Mouse (Mus musculus) kidney, adult 8-10 months (tissue): ENCODE measurements around the gene Dock6.
A peak's percentile ranks its signal among the peaks of the same experiment; 100 is the strongest.
"Not testable (repeated sequence)": the region's sequence is repeated elsewhere in the genome, so short reads cannot be mapped to it uniquely, and the experiment has no call there.

ENCODE experiments used
- DNase-seq, 2 experiments: peaks; one replicate each; pipeline ENCODE4 v3.0.0; 2022

Gene Dock6

DNA sequence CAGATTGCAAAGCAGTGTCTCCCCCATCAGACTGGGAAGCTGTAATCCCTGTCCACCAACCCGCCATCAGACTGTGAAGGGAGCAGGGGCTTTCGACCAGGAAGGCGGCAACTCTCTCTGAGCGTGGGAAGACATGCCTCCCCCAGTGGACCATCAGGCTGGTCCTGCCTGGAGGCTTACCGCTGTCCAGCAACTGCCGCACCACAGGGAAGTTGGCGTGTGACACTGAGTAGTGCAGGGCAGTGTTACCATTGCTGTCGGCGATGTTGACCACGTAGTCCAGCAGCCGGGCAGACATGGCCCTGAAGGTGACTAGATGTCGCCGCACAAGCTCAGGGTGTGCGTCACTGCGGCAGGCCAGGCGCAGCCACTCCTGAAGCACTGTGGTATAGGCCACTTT lies 78.1 kb downstream of the Dock6 start:
- DNase-seq, result no peak

DNA sequence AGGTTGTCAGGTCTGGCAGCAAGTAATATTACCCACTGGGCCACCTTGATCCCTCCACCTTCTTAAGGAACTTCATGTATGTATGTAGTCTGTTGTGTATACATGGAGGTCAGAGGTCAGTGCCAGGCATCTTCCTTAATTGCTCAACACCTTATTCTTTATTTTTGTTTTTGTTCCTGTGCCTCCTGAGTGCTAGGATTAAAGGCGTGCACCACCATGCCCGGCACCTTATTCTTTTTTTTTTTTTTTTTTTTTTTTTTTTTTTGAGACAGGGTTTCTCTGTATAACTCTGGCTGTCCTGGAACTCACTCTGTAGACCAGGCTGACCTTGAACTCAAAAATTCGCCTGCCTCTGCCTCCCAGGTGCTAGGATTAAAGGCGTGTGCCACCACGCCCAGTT lies 79.0 kb downstream of the Dock6 start:
- not testable (repeated sequence) for DNase-seq

DNA sequence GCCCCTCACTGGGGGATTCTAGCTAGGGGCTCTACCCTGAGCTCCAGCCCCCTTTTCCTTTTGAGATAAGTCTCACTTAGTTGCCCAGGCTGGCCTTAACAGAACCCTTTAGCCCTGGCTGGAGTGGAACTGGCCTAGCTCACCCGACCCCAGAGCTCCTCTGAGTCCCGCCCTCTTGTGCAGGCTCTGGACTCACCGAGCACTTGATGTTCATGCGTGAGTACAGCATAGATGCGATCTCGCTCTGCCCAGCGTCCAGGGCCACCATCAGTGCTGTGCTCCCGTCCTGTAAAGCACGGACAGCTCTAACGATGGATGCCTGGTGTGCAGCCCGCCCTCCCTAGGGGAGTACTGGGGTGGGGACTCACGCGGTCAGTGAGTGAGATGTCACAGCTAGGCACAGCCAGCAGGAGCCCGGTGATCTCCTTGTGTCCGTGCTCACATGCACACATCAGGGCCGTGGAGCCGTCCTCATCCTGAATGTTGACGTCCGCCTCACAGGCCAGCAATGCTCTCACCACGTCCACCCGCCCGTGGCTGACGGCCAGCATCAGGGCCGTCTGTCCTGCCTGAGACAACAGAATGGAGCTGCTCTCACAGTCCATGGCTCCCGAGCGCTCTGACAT lies 82.8 kb downstream of the Dock6 start:
- no peak for DNase-seq

DNA sequence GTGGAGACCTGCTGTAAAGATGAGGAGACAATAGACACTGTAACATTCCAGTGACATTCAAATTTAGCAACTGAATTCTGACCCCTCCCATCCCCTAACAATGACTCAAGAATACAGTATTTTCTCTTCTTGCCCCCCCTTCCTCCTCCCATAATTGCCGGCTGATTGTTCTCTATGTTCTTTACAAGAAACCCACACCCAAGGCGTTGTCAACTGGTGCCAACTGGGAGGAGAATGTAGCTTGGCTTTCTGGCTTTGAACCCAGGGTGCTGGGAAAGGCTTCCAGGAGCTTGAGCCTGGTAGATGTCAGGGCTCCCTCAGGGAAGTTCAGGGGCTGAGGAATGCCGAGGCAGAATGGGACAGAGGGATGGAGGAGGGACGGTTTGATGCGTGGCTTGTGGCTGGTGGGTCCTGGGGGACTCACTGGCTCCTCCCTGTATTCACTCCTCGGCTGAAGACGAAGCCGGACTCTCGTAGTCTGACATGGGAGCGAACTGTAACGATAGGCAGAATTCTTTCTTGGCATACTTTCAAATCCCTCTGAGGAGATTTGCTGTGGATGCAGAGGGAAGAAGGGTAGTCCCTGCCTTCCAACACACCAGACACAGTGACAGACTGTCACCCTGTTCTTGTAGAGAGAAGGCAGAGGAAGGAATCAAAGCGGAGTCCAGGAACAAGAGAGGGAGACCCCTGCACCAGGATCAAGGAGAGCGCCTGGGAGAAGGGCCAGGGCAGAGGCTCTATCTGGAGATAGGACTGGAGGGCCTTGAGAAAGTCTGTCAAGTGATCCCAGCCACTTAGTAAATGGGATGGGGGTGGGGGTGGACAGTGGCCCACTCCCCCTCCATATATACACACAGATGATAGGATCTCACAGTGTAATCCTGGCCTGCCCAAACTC lies 83.7 kb downstream of the Dock6 start:
- no peak for DNase-seq

DNA sequence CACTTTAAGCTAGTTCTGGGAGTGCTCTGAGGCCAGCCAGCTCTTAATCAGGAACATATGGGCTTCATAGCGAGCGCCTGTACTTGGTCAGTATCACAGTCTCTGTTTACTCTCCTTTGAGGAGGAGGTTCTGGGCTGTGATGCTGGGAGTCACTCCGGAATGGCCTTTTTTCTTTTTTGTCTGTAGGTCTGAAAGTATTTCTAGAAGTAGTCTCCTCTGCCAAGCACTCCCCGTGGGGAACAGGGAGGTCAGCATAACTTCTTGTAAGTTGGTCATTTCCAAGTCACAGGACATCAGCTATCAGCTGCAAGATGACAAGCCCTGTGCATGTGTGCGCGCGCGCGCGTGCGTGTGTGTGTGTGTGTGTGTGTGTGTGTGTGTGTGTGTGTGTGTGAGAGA lies 84.5 kb downstream of the Dock6 start:
- DNase-seq, result no peak

DNA sequence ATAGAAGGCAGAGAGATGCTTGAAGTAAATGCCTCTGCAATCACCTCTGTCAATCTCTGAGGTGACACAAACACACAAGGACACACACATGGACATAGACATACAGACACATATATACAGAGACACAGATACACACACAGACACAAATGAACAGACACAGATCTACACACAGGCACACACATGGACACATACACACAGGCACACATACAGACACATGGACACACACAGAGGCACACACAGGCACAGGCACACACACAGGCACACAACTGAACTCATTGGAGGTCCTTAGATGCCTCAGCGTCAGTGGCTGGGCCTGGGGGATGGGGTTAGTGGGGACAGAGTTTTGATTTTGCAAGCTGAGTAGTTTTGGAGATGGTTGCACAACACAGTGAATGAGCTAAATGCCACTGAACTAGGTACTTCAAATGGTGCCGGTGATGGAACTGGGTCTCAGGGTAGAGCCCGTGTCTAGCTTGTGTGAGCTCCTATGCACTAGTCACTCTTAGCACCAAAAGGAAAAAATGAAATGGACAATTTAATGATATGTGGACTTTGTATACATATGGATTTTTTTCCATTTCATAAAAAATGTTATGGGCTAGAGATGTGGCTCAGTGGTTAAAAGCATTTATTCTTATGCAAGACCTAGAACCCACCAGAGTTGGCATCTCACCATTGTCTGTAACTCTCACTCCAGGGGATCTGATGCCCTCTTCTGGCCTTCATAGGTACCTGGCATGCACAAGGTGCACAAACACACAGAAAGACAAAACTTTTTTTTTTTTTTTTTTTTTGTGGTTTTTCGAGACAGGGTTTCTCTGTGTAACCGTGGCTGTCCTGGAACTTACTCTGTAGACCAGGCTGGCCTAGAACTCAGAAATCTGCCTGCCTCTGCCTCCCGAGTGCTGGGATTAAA lies 88.1 kb downstream of the Dock6 start:
- DNase-seq, result no peak

DNA sequence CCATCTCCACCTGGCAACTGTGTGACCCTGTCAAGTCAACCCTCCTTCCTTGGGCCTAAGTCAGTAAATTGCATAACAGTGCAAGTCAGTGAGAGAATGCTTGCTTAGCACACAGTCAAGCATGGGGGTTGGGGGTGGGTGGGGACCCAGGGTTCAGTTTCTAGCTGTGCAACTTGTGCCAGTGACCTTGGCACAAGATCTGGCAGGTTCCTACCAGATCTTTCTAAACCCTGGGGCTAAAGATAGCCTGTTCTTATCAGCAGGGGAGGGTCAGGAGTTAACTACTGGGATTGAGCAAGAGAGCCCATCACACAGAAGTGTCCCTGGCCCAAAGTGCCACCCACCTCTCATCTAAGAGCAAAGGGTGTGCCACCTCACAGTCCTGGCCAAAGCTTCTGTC lies 90.3 kb downstream of the Dock6 start:
- DNase-seq, result peak in 1 of 2 experiments; percentile 33

DNA sequence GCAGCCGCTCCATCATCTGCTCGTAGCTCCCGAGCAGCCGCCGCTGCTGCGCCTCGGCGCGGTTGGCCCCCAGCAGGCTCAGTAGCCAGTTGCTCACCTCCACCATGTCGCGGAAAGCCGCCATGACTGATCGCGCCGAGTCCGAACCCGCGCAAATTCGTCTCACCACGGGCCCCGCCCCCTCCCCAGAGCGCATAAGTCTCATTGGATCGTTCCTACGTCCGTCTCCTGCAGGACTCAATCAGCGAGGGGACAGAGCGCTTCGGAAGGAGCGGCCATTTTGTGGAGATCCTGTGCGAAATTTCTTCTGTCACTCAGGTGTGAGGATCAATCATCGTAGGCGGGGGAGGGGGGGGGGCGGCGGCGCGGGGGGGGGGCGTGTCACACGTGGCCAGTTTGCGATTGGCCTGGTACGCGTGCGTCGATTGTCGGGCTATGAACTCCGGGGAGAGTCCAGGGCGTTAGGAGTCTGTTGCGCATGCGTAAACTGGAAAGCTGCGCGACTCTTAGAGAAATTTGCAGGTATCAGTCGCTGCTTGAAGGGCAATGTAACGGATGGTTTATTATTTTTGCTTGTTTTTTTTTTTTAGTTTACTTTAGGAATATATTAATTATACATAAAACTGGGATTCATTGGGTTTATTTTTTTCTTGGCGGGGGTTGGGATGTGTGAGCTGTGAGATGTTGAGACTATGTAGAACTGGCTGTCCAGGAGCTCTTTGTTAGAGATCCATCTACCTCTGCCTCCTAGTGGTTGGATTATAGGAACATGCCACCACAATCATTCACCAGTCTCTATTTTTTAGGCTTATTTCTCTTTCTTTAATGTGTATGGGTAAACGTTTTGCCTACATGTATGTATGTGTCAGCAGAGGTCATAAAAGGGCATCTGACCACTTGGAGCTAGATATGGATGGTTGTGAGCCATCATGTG lies 92.0 kb downstream of the Dock6 start, which contains the start of gene Spc24:
TSS of gene Spc24 (minus strand) at position 149 of the 934 bp plus-strand sequence.
- peak; percentile 96 to 97 for DNase-seq

DNA sequence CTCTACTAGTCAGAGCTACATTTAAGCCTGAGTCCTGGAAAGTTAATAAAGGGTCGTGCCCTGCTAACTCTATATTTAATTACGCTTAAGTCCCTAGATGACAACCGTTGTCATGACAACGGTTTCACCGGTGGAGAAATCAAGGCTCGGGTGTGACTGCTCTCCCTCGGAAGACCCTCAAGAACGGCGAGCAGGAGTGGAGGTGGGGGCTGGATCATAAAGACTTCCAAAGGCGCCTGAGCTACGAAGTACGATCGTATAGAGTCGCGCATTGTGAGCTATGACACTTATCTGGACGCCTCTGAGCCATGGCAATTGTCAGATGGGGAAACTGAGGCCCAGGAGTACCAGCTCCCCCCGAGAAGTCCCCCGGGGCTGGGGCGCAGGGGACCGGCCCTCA lies 92.7 kb downstream of the Dock6 start:
- no peak for DNase-seq

DNA sequence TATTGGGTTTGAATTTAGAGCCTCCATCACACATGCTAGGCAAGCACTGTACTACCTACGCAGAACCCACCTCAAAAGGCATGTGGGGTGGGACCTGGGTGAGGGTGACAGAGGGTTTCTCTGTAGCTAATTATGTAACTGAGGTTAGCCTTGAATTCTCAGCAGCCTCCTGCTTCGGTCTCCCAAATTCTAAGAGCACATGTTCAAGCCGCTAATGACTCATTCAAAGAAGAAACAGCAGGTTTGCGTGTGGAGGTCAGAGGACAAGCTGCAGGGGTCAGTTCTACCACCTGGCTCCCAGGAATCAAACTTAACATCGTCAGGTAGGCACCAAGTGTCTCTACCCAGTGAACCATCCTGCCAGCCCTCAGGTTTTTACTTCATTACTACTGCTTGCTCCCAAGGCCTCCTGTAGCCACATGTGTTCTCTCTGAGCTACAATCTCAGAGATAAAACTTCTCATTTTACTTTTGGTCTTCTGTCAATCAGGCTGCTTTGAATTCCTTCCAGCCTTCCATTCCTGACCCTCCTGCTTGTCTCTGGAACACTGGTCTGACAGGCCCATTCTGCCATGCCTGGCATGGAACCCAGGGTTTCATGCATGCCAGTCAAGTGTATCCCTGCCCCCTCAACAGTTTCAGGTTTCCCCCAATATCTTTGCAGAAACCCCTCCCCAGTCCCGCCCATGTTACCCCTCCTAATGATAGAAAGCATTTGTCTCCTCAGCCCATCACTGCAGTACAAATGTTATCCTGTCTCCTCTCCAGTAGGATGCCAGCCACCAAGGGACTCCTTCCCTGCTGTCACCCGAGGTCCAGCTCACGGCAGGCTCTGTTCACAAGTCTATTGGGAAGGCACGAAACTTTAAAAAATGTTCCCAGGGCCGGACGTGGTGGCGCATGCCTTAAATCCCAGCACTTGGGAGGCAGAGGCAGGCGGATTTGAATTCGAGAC lies 93.6 kb downstream of the Dock6 start:
- no peak for DNase-seq

DNA sequence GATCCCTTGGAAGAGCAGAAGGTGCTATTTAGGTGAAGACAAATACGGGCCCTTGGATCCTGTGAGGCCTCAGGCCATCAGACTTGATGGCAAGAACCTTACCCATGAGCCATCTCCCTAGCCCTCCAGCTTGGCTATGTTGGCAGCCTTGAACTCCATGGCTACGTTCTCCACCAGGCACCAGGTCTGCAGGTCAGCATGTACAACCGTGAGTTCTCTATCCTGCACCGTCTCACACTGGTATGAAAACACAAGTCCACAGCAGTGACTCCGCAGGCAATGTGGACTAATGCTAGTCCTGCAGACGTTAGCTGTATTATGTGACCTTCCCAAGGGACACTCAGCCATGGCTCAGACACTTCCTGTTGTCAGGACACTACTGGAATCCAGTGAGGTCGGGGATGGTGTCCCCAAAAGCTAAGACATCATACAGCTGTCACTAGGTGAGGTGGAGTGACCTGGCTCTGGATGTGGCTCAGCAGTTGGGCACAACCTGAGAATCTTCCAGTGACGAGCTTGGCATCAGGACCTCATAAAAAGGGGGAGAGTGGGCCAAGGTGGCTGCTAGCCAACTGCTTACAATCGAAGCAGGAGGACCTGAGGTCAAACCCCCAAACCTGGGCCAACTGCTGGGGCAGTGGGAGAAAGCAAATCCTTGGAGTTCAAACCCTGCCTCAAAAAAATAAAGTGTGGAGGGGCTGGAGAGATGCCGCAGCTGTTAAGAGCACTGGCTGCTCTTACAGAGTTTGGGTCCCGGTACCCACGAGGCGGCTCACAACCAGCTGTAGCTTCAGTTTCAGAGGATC lies 97.7 kb downstream of the Dock6 start:
- peak in 1 of 2 experiments; percentile 33 for DNase-seq

DNA sequence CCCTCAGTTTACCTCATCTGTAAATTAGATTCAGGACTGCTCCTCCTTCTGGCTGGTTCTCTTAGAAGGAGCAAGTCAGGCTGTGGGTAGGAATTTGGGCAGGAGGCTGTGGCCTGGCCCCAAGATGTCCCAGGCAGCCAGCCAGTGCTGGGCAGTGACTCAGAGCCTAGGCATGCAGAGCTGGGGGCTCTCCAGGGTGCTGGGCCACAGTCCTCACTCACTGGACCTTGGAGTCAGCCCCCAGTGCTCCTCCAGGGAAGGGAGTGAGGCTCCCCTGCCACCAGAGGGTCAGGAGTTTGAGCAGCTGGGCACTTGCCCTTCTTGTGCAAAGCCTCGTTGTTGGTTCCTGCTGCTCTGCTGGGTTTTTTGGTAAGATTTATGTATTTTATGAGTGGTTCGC lies 98.4 kb downstream of the Dock6 start:
- DNase-seq, result peak; percentile 62 to 69

DNA sequence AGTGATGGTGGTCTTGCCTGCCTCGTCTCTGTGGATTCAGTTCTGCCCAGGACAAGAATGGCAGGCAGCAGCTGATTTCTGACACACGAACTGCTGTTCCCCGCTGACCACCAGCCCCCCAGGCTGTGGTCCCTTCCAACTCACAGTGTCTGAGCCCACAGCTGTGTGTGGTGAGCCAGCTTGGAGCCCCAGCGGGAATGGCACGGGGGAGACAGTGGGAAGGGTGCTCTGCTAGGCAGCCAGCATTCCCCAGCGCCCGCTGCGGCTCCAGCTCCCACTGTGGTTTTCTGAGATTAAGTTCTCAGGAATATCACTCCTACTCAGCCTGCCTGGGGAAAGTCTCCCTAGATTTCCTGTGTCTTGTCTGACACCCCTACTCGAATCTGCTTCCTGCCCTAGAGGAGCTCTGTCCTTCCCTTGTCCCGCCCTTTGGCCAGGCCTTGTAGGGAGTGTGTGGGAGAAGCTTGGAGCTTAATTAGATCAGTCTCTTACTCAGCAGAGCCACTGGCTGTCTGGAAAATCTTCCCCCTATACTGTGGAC lies 100.1 kb downstream of the Dock6 start:
- DNase-seq, result peak; percentile 52 to 67

DNA sequence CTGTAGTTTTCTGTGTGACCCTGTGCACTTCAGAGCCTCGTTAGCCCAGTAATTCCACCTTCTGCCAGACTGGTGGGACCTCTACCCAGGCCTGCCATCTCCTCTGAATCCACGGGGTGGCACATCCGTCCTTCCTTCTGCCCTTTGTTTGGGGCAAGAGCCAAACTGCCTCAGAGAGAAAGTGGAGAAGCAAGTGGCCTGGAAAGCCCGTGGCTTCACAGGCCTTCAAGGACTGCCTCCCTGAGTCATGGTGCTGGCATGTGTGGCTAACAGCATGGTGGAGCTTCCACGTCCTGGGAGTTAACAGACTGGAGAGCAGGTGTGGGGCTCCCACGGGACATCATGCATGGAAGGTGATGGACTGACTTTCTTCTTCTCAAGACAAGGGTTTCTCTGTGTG lies 101.1 kb downstream of the Dock6 start:
- DNase-seq, result peak in 1 of 2 experiments; percentile 36

DNA sequence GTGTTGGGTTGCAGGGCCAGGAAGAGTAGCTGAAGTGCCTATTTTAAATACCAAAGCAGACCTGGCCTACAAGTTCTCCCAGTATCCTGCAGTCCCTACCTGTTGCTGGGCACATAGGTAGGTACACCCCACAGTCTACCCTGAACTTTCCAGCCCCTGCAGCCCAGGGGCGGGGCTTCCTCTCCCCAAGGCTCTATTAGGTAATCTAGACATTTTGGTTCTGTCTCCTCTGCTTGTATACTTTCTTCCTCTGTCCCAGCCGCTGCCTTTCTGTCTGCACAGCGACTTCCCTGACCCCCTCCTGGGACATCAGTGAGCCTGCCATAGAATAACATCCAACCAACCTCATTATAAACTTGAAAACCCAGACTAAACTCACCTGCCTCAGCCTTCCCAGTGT lies 102.1 kb downstream of the Dock6 start:
- no peak for DNase-seq
